Mouse (Mus musculus) intestine, embryonic 15.5 days (tissue): Measurements from ENCODE around the gene Rabgap1l. TPM values are rescaled to one million over a fixed set of nuclear protein-coding genes. Genes with fewer than 3 reads are reported as not detected.

ENCODE experiments used
- ATAC-seq: fragments of 200-750 bp; cut with Nextera tagmentation; 2 replicates; pipeline ENCODE4 v1.8.0; 2017; ENCODE audit warnings: moderate TSS enrichment, moderate library complexity
- H3K27ac ChIP-seq: fragments of 300-500 bp; sonication (generic); 2 replicates; pipeline ENCODE4 v1.5.1; 2015; ENCODE audit warnings: mild to moderate bottlenecking, inconsistent platforms
- H3K27me3 ChIP-seq: fragments of 300-500 bp; sonication (generic); replicated peaks from 2 replicates; pipeline ENCODE4 v1.6.1; 2015; ENCODE audit warnings: inconsistent platforms
- H3K36me3 ChIP-seq: fragments of 300-500 bp; sonication (generic); 2 replicates; pipeline ENCODE4 v1.6.1; 2015; ENCODE audit warnings: inconsistent platforms
- H3K4me1 ChIP-seq: fragments of 300-500 bp; sonication (generic); replicated peaks from 2 replicates; pipeline ENCODE4 v1.6.1; 2015; ENCODE audit warnings: inconsistent platforms
- H3K4me2 ChIP-seq: fragments of 300-500 bp; sonication (generic); replicated peaks from 2 replicates; pipeline ENCODE4 v1.6.1; 2015; ENCODE audit warnings: mild to moderate bottlenecking, inconsistent platforms
- H3K4me3 ChIP-seq: fragments of 300-500 bp; sonication (generic); replicated peaks from 2 replicates; pipeline ENCODE4 v1.5.1; 2015; ENCODE audit warnings: inconsistent platforms
- H3K9ac ChIP-seq: fragments of 300-500 bp; sonication (generic); 2 replicates; pipeline ENCODE4 v1.6.1; 2015; ENCODE audit warnings: inconsistent platforms
- H3K9me3 ChIP-seq: fragments of 300-500 bp; sonication (generic); 2 replicates; pipeline ENCODE4 v1.6.1; 2016; ENCODE audit warnings: inconsistent platforms
- WGBS: fragments of 180-500 bp; shearing (Covaris S2); methylation state at CpG from one replicate; pipeline ENCODE4 v1.1.7; 2015; 5-methylcytosine and 5-hydroxymethylcytosine counted together
- polyA plus RNA-seq: library from polyadenylated mRNA; unstranded; fragments of >200 nt; fragmentation: Nextera tagmentation; extraction: Ambion mirVana; gene quantifications from 2 replicates; pipeline ENCODE4 v1.2.1, GENCODE M21; 2015

The Rabgap1l gene
- polyA plus RNA-seq, 1 experiment from 2014 or later = 17.3 TPM

- no peaks in the 10 kb centered on the region for H3K36me3 ChIP-seq
- WGBS = 70% methylated on average over 1 of the region's 1 CpGs
- H3K27ac ChIP-seq = no peak overlapping the region
- H3K4me1 ChIP-seq = no peaks in the 10 kb centered on the region
- no peak overlapping the region for H3K4me3 ChIP-seq
- H3K9me3 ChIP-seq = no peaks in the 10 kb centered on the region
- H3K9ac ChIP-seq = no peak overlapping the region
- no peaks in the 10 kb centered on the region for H3K27me3 ChIP-seq
- ATAC-seq = peak; percentile 53; the same call in 1 of the 2 replicates
- H3K4me2 ChIP-seq = no peak overlapping the region
Observed at GRCm38 (mm10) chr1:160784122-160784521, 8.9 kb downstream of the Rabgap1l start.

- no peak for ATAC-seq
- Histone ChIP-seq H3K4me2 (no peak overlapping the region), H3K4me1 (no peaks in the 10 kb centered on the region), H3K4me3 (no peak overlapping the region), H3K27ac (no peak overlapping the region), H3K27me3 (no peaks in the 10 kb centered on the region), H3K9me3 (no peaks in the 10 kb centered on the region), H3K9ac (no peak overlapping the region), H3K36me3 (no peaks in the 10 kb centered on the region)
- 89% methylated on average over 1 of the region's 1 CpGs for WGBS
Observed at GRCm38 (mm10) chr1:160774166-160774565, 18.8 kb downstream of the Rabgap1l start.

GRCm38 (mm10) chr1:160765565-160765964 is 27.4 kb downstream of the Rabgap1l start:
- Histone ChIP-seq H3K4me1 (no peaks in the 10 kb centered on the region), H3K4me2 (no peak overlapping the region), H3K9ac (no peak overlapping the region), H3K27ac (no peak overlapping the region), H3K9me3 (no peaks in the 10 kb centered on the region), H3K27me3 (no peaks in the 10 kb centered on the region), H3K36me3 (no peaks in the 10 kb centered on the region), H3K4me3 (no peak overlapping the region)
- 80% methylated on average over 2 of the region's 2 CpGs for WGBS
- no peak for ATAC-seq

- Histone ChIP-seq H3K4me1 (no peaks in the 10 kb centered on the region), H3K4me3 (no peak overlapping the region), H3K4me2 (no peak overlapping the region), H3K9me3 (no peaks in the 10 kb centered on the region), H3K27me3 (no peaks in the 10 kb centered on the region), H3K36me3 (no peaks in the 10 kb centered on the region), H3K9ac (no peak overlapping the region), H3K27ac (no peak overlapping the region)
- 22% methylated on average over 3 of the region's 3 CpGs for WGBS
- ATAC-seq = no peak
Observed at GRCm38 (mm10) chr1:160758243-160758642, 34.8 kb downstream of the Rabgap1l start.

- Histone ChIP-seq H3K9me3 (no peaks in the 10 kb centered on the region), H3K4me2 (no peak overlapping the region), H3K9ac (no peak overlapping the region), H3K36me3 (no peaks in the 10 kb centered on the region), H3K4me3 (no peak overlapping the region), H3K27me3 (no peaks in the 10 kb centered on the region), H3K27ac (no peak overlapping the region), H3K4me1 (no peaks in the 10 kb centered on the region)
- ATAC-seq = no peak
Observed at GRCm38 (mm10) chr1:160755359-160755758, 37.7 kb downstream of the Rabgap1l start.

- peak; percentile 61 for ATAC-seq
- H3K4me3 ChIP-seq = no peak overlapping the region
Observed at GRCm38 (mm10) chr1:160750629-160751028, 42.4 kb downstream of the Rabgap1l start.

GRCm38 (mm10) chr1:160746786-160747185 is 46.2 kb downstream of the Rabgap1l start:
- Histone ChIP-seq H3K36me3 (no peaks in the 10 kb centered on the region), H3K4me1 (peaks cover 4% of the 10 kb centered on the region), H3K4me3 (no peak overlapping the region), H3K9me3 (no peaks in the 10 kb centered on the region), H3K9ac (no peak overlapping the region), H3K27ac (no peak overlapping the region), H3K4me2 (no peak overlapping the region), H3K27me3 (no peaks in the 10 kb centered on the region)
- no peak for ATAC-seq
- 39% methylated on average over 7 of the region's 7 CpGs for WGBS

More at GRCm38 (mm10) chr1:160750629-160751028, 42.4 kb downstream of the Rabgap1l start:
- Histone ChIP-seq H3K9me3 (no peaks in the 10 kb centered on the region), H3K36me3 (no peaks in the 10 kb centered on the region), H3K4me2 (no peak overlapping the region), H3K4me1 (peaks cover 4% of the 10 kb centered on the region), H3K9ac (no peak overlapping the region), H3K27me3 (no peaks in the 10 kb centered on the region), H3K27ac (no peak overlapping the region)
- 63% methylated on average over 2 of the region's 2 CpGs for WGBS

- Histone ChIP-seq H3K27me3 (no peaks in the 10 kb centered on the region), H3K27ac (no peak overlapping the region), H3K9me3 (no peaks in the 10 kb centered on the region), H3K4me2 (no peak overlapping the region), H3K36me3 (no peaks in the 10 kb centered on the region), H3K4me1 (peaks cover 4% of the 10 kb centered on the region), H3K9ac (no peak overlapping the region), H3K4me3 (no peak overlapping the region)
- WGBS = 82% methylated on average over 7 of the region's 7 CpGs
- ATAC-seq = no peak
Observed at GRCm38 (mm10) chr1:160745238-160745930, 47.6 kb downstream of the Rabgap1l start.

- no peak overlapping the region for H3K4me3 ChIP-seq
- H3K9ac ChIP-seq = no peak overlapping the region
- no peaks in the 10 kb centered on the region for H3K27me3 ChIP-seq
- no peaks in the 10 kb centered on the region for H3K36me3 ChIP-seq
- peaks cover 4% of the 10 kb centered on the region for H3K4me1 ChIP-seq
- no peaks in the 10 kb centered on the region for H3K9me3 ChIP-seq
- H3K27ac ChIP-seq = no peak overlapping the region
- no peak for ATAC-seq
- 49% methylated on average over 3 of the region's 3 CpGs for WGBS
- no peak overlapping the region for H3K4me2 ChIP-seq
Observed at GRCm38 (mm10) chr1:160744009-160744408, 49.0 kb downstream of the Rabgap1l start.

GRCm38 (mm10) chr1:160743229-160743628 is 49.8 kb downstream of the Rabgap1l start:
- H3K4me3 ChIP-seq = no peak overlapping the region
- no peaks in the 10 kb centered on the region for H3K27me3 ChIP-seq
- no peaks in the 10 kb centered on the region for H3K9me3 ChIP-seq
- WGBS = 4% methylated on average over 2 of the region's 2 CpGs
- ATAC-seq = no peak
- no peak overlapping the region for H3K4me2 ChIP-seq
- no peak overlapping the region for H3K27ac ChIP-seq
- H3K36me3 ChIP-seq = no peaks in the 10 kb centered on the region
- no peak overlapping the region for H3K9ac ChIP-seq
- peaks cover 4% of the 10 kb centered on the region for H3K4me1 ChIP-seq

GRCm38 (mm10) chr1:160740650-160741049 is 52.4 kb downstream of the Rabgap1l start:
- no peak overlapping the region for H3K4me2 ChIP-seq
- H3K4me3 ChIP-seq = no peak overlapping the region
- H3K36me3 ChIP-seq = no peaks in the 10 kb centered on the region
- no peaks in the 10 kb centered on the region for H3K4me1 ChIP-seq
- no peaks in the 10 kb centered on the region for H3K27me3 ChIP-seq
- 75% methylated on average over 2 of the region's 2 CpGs for WGBS
- H3K9ac ChIP-seq = no peak overlapping the region
- no peak for ATAC-seq
- no peaks in the 10 kb centered on the region for H3K9me3 ChIP-seq
- no peak overlapping the region for H3K27ac ChIP-seq

GRCm38 (mm10) chr1:160734743-160735142 is 58.3 kb downstream of the Rabgap1l start:
- Histone ChIP-seq H3K27me3 (no peaks in the 10 kb centered on the region), H3K9me3 (no peaks in the 10 kb centered on the region), H3K36me3 (no peaks in the 10 kb centered on the region), H3K4me2 (no peak overlapping the region), H3K27ac (no peak overlapping the region), H3K4me3 (no peak overlapping the region), H3K9ac (no peak overlapping the region), H3K4me1 (no peaks in the 10 kb centered on the region)
- ATAC-seq = no peak
- WGBS = 76% methylated on average over 2 of the region's 2 CpGs

GRCm38 (mm10) chr1:160729944-160730343 is 63.1 kb downstream of the Rabgap1l start:
- Histone ChIP-seq H3K27me3 (no peaks in the 10 kb centered on the region), H3K4me2 (no peak overlapping the region), H3K36me3 (no peaks in the 10 kb centered on the region), H3K27ac (no peak overlapping the region), H3K4me3 (no peak overlapping the region), H3K9me3 (no peaks in the 10 kb centered on the region), H3K4me1 (no peaks in the 10 kb centered on the region), H3K9ac (no peak overlapping the region)
- no peak for ATAC-seq
- 77% methylated on average over 4 of the region's 4 CpGs for WGBS
